Mouse (Mus musculus) forebrain, postnatal 0 days (tissue): ENCODE measurements around the gene Tsc2. TPM values are rescaled to one million over a fixed set of nuclear protein-coding genes. Genes with fewer than 3 reads are reported as not detected.
A peak's percentile ranks its signal among the peaks of the same experiment; 100 is the strongest.

Experiments
- ATAC-seq: fragments of 200-750 bp; cut with Nextera tagmentation; 2 replicates; pipeline ENCODE4 v1.8.0; 2017; ENCODE audit warnings: mild to moderate bottlenecking, moderate library complexity
- DNase-seq: peaks from one replicate; pipeline ENCODE4 v3.0.0-alpha.2; 2015
- H3K27ac ChIP-seq: fragments of 300-500 bp; sonication (generic); 2 replicates; pipeline ENCODE4 v1.5.1; 2014; ENCODE audit warnings: low read depth, mild to moderate bottlenecking, antibody characterized with exemption, low read length, moderate library complexity, mixed read lengths
- H3K27me3 ChIP-seq: fragments of 300-500 bp; sonication (generic); 2 replicates; pipeline ENCODE4 v1.6.1; 2014; ENCODE audit warnings: mild to moderate bottlenecking, low read length, mixed read lengths; ENCODE audit not compliant: insufficient read depth
- H3K36me3 ChIP-seq: fragments of 300-500 bp; sonication (generic); 2 replicates; pipeline ENCODE4 v1.6.1; 2014; ENCODE audit warnings: mild to moderate bottlenecking, moderate library complexity; ENCODE audit not compliant: insufficient read depth
- H3K4me1 ChIP-seq: fragments of 300-500 bp; sonication (generic); 2 replicates; pipeline ENCODE4 v1.6.1; 2014; ENCODE audit warnings: antibody characterized with exemption; ENCODE audit not compliant: insufficient read depth
- H3K4me2 ChIP-seq: fragments of 300-500 bp; sonication (generic); 2 replicates; pipeline ENCODE4 v1.6.1; 2014; ENCODE audit warnings: low read depth, mild to moderate bottlenecking, moderate library complexity
- H3K4me3 ChIP-seq: fragments of 300-500 bp; sonication (generic); 2 replicates; pipeline ENCODE4 v1.5.1; 2014; ENCODE audit warnings: low read depth, low read length, mixed read lengths
- H3K9ac ChIP-seq: fragments of 300-500 bp; sonication (generic); 2 replicates; pipeline ENCODE4 v1.6.1; 2014; ENCODE audit warnings: mild to moderate bottlenecking
- H3K9me3 ChIP-seq: fragments of 300-500 bp; sonication (generic); 2 replicates; pipeline ENCODE4 v1.6.1; 2016; ENCODE audit warnings: low read length
- CTCF ChIP-seq: sonication (generic); IDR thresholded peaks from 2 replicates; pipeline ENCODE4 v1.5.1; 2016; ENCODE audit warnings: antibody characterized with exemption, control low read depth, low read depth
- WGBS: fragments of 180-500 bp; shearing (Covaris S2); extraction: QIAGEN DNeasy Blood & Tissue Kit; methylation state at CpG from one replicate; pipeline ENCODE4 v1.1.7; 2014; 5-methylcytosine and 5-hydroxymethylcytosine counted together
- polyA plus RNA-seq: library from polyadenylated mRNA; unstranded; fragments of >200 nt; fragmentation: Nextera tagmentation; extraction: Ambion mirVana; gene quantifications from 2 replicates; pipeline ENCODE4 v1.2.1, GENCODE M21; 2015
- total RNA-seq: library from RNA; depleted of rRNA; stranded (reverse); fragments of >200 nt; gene quantifications from 2 replicates; pipeline ENCODE4 v1.2.3, GENCODE M21; 2014

The Tsc2 gene
- total and polyA plus RNA-seq, 2 experiments from 2014 or later, result 56.2 to 92.6 TPM

GRCm38 (mm10) chr17:24635024-24635423 is 2.6 kb upstream of the Tsc2 start:
- DNase-seq (no peak), ATAC-seq (no peak)
- Histone ChIP-seq H3K27ac (no peak overlapping the region), H3K4me1 (peaks cover 9% of the 10 kb centered on the region; the same call in 1 of the 2 replicates), H3K27me3 (no peaks in the 10 kb centered on the region), H3K4me3 (no peak overlapping the region), H3K36me3 (peaks cover 26% of the 10 kb centered on the region), H3K9ac (no peak overlapping the region), H3K9me3 (no peaks in the 10 kb centered on the region), H3K4me2 (no peak overlapping the region)
- 90% methylated on average over 4 of the region's 4 CpGs for WGBS
- no peak for TF ChIP-seq CTCF

DNA sequence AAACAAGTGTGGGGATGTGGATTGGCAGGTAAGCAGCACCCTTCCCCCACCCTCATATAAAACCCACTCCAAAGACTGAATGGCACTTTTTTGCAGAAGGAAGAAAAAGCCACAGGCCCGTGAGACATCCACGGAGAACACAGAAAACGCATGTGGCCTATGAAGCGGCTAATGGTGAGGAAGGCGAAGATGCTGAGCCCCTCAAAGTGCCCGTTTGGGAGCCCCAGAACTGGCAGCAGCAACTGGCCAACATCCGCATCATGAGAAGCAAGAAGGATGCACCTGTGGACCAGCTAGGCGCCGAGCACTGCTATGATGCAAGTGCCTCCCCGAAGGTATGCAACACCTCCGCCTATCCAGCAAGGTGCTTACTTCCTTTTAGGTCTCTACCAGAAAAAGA is 1.4 kb upstream of the Tsc2 start:
- H3K9me3 ChIP-seq, result no peaks in the 10 kb centered on the region
- H3K27ac ChIP-seq, result no peak overlapping the region

GRCm38 (mm10) chr17:24632813-24633449 is 501 bp upstream of the Tsc2 start:
- 8% methylated on average over 22 of the region's 22 CpGs for WGBS
- Histone ChIP-seq H3K4me2 (peak overlapping the region; percentile 86), H3K27me3 (no peaks in the 10 kb centered on the region), H3K4me1 (peaks cover 9% of the 10 kb centered on the region; the same call in 1 of the 2 replicates), H3K9ac (peak overlapping the region; percentile 62), H3K9me3 (no peaks in the 10 kb centered on the region), H3K36me3 (peaks cover 31% of the 10 kb centered on the region), H3K27ac (peak overlapping the region; percentile 71), H3K4me3 (peak overlapping the region; percentile 65)
- TF ChIP-seq CTCF, result no peak
- DNase-seq (peak; percentile 21), ATAC-seq (peak; percentile 14)

More for the DNA sequence above, 1.4 kb upstream of the Tsc2 start:
- 95% methylated on average over 11 of the region's 11 CpGs for WGBS
- ATAC-seq (no peak), DNase-seq (no peak)
- Histone ChIP-seq H3K4me3 (no peak overlapping the region), H3K36me3 (peaks cover 31% of the 10 kb centered on the region), H3K4me2 (no peak overlapping the region), H3K4me1 (peaks cover 9% of the 10 kb centered on the region; the same call in 1 of the 2 replicates), H3K27me3 (no peaks in the 10 kb centered on the region), H3K9ac (no peak overlapping the region)
- TF ChIP-seq CTCF, result no peak

DNA sequence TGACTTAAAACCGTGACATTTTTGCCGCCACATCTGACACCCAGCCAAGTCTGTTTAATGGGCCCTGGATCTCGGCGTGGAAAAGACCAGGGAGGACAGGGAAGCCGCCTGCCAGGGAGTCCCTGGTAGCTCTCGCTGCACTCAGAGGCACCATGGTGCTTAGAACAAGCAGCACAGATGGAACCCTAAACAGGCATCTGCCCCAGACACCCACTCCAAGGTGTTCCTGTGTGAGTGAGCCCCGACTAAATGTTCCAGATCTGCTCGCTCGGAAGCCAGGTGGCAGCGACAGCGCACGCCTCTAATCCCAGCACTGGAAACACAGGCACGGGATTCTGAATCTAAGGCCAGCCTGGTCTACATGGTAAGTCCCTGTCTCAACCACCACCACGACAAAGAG is 2.4 kb downstream of the Tsc2 start:
- Histone ChIP-seq H3K4me2 (no peak overlapping the region), H3K4me1 (peaks cover 9% of the 10 kb centered on the region; the same call in 1 of the 2 replicates), H3K9ac (no peak overlapping the region), H3K4me3 (no peak overlapping the region), H3K27ac (no peak overlapping the region), H3K9me3 (no peaks in the 10 kb centered on the region), H3K36me3 (peaks cover 59% of the 10 kb centered on the region), H3K27me3 (no peaks in the 10 kb centered on the region)
- no peak for ATAC-seq
- WGBS, result 87% methylated on average over 14 of the region's 14 CpGs
- no peak for TF ChIP-seq CTCF
- no peak for DNase-seq

GRCm38 (mm10) chr17:24628646-24629045 is 3.8 kb downstream of the Tsc2 start:
- ATAC-seq (no peak), DNase-seq (peak; percentile 57)
- no peak overlapping the region for H3K4me3 ChIP-seq
- H3K4me2 ChIP-seq, result no peak overlapping the region
- peaks cover 9% of the 10 kb centered on the region; the same call in 1 of the 2 replicates for H3K4me1 ChIP-seq
- 53% methylated on average over 5 of the region's 5 CpGs for WGBS
- no peak overlapping the region for H3K9ac ChIP-seq
- H3K27me3 ChIP-seq, result no peaks in the 10 kb centered on the region
- H3K9me3 ChIP-seq, result no peaks in the 10 kb centered on the region
- peaks cover 73% of the 10 kb centered on the region for H3K36me3 ChIP-seq
- peak; percentile 89 for TF ChIP-seq CTCF
- no peak overlapping the region for H3K27ac ChIP-seq

GRCm38 (mm10) chr17:24625472-24625871 is 7.0 kb downstream of the Tsc2 start:
- H3K27ac ChIP-seq, result no peak overlapping the region
- H3K36me3 ChIP-seq, result peaks cover 98% of the 10 kb centered on the region
- WGBS, result 94% methylated on average over 8 of the region's 8 CpGs

DNA sequence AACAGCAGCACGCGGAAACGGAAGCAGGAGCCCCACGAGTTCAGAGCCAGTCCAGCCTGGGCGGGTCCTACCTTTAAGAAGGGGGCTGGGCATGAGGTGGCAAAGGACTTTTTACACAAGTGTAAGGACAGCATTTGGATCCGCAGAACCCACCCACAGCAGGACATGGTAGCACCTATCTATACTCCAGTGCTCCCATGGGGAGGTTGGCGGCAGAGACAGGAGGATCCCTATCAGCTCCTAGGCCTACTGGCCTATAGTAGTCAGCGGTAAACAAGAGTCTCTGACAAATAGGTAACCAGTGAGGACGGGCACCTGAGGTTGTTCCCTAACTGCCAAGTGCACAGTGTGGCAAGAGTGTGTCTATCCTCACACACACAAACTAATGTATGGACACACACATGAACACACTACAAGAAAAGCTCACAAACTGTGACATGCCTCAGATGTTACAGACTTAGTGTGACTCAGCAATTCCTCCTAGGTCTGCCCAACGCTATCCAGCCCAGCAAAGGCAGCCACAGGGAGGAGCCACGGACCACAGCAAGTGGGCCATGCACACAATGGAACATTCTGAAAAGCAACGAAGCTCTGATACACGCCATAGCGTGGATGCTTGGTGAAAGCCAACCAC is 14.8 kb downstream of the Tsc2 start:
- DNase-seq (no peak), ATAC-seq (no peak)
- peaks cover 93% of the 10 kb centered on the region for H3K36me3 ChIP-seq
- H3K9me3 ChIP-seq, result no peaks in the 10 kb centered on the region
- TF ChIP-seq CTCF, result no peak
- no peaks in the 10 kb centered on the region for H3K27me3 ChIP-seq
- H3K4me2 ChIP-seq, result no peak overlapping the region
- no peaks in the 10 kb centered on the region for H3K4me1 ChIP-seq
- WGBS, result 87% methylated on average over 14 of the region's 14 CpGs
- no peak overlapping the region for H3K27ac ChIP-seq
- no peak overlapping the region for H3K4me3 ChIP-seq
- H3K9ac ChIP-seq, result no peak overlapping the region

More at GRCm38 (mm10) chr17:24625472-24625871, 7.0 kb downstream of the Tsc2 start:
- Histone ChIP-seq H3K9me3 (no peaks in the 10 kb centered on the region), H3K4me1 (no peaks in the 10 kb centered on the region), H3K4me2 (no peak overlapping the region), H3K27me3 (no peaks in the 10 kb centered on the region), H3K9ac (no peak overlapping the region), H3K4me3 (no peak overlapping the region)
- ATAC-seq (no peak), DNase-seq (no peak)
- TF ChIP-seq CTCF, result no peak
